Mouse (Mus musculus) kidney, adult 2 months (tissue): ENCODE data around the gene Gtpbp2.

Experiments
- CTCF ChIP-seq: fragments of 200-500 bp; conservative IDR thresholded peaks from 2 replicates; pipeline ENCODE4 v1.5.1; 2011; ENCODE audit warnings: low read depth, mild to moderate bottlenecking, control low read depth, low read length, moderate library complexity, mixed read lengths; ENCODE audit not compliant: insufficient read depth, insufficient read length
- POLR2A ChIP-seq: fragments of 200-500 bp; IDR thresholded peaks from one replicate; pipeline ENCODE4 v1.6.1; 2011; ENCODE audit warnings: low read depth, low read length, control low read depth

DNA sequence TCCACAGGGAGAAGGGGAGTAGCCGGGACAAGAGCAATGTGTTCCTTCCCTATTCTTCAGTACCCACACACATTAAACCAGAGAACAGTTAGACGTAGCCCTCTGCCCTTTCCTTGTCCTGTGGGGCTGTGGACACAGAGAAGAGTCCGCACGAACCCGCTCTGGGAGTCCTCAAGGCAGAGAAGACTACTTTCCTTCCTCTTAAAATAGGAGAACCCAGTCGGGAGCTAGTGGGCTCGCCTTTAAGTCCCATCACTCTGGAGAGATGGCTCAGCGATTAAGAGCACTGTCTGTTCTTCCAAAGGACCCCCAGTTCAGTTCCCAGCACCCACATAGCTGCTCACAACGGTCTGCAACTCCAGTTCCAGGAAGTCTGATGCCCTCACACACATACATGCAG lies 878 bp downstream of the Gtpbp2 start:
- TF ChIP-seq CTCF: no peak
- no peak for TF ChIP-seq POLR2A
